Mouse (Mus musculus): ENCODE data around the gene Zfp583. TPM values are rescaled to one million over a fixed set of nuclear protein-coding genes. Genes with fewer than 3 reads are reported as not detected.
"Not testable (repeated sequence)": the region's sequence is repeated elsewhere in the genome, so short reads cannot be mapped to it uniquely, and the experiment has no call there.

The Zfp583 gene
- polyA plus RNA-seq (2015; fragmentation: Nextera tagmentation; extraction: Ambion mirVana): 7.8 and 9.2 TPM in 2 replicates

- Histone ChIP-seq H3K9ac (peak within 1 kb of the TSS; percentile 84), H3K27me3 (no peaks in the 10 kb centered on the region), H3K4me3 (peak within 1 kb of the TSS; percentile 59), H3K4me1 (peaks cover 10% of the 10 kb centered on the region), H3K27ac (peak within 1 kb of the TSS; percentile 82), H3K36me3 (peaks cover 18% of the 10 kb centered on the region), H3K4me2 (peak within 1 kb of the TSS; percentile 72), H3K9me3 (peaks cover 9% of the 10 kb centered on the region; the same call in 1 of the 2 replicates)
- 5% methylated on average over 31 of the region's 31 CpGs for WGBS
- peak; percentile 87 for ATAC-seq (ENCODE audit: insufficient number of reproducible peaks, insufficient read depth, low FRiP score, low TSS enrichment, low read depth)
Observed at GRCm38 (mm10) chr7:6331233-6331956, at the start of gene Zfp583. TSS of gene Zfp583 (minus strand) at chr7:6331285.

GRCm38 (mm10) chr7:6378441-6378840 lies 47.4 kb upstream of the Zfp583 start:
- no peak overlapping the region for H3K4me2 ChIP-seq
- no peaks in the 10 kb centered on the region for H3K27me3 ChIP-seq
- H3K9ac ChIP-seq: no peak overlapping the region
- peaks cover 10% of the 10 kb centered on the region; the same call in 1 of the 2 replicates for H3K36me3 ChIP-seq
- H3K9me3 ChIP-seq: no peaks in the 10 kb centered on the region
- H3K4me1 ChIP-seq: peaks cover 9% of the 10 kb centered on the region
- no peak overlapping the region for H3K27ac ChIP-seq
- no peak for ATAC-seq (ENCODE audit: insufficient number of reproducible peaks, insufficient read depth, low FRiP score, low TSS enrichment, low read depth)
- no peak overlapping the region for H3K4me3 ChIP-seq
- WGBS: 84% methylated on average over 8 of the region's 8 CpGs

GRCm38 (mm10) chr7:6372993-6373392 lies 41.9 kb upstream of the Zfp583 start:
- Histone ChIP-seq H3K4me1 (no peaks in the 10 kb centered on the region), H3K27ac (no peak overlapping the region), H3K4me3 (no peak overlapping the region), H3K4me2 (no peak overlapping the region), H3K9ac (no peak overlapping the region), H3K27me3 (no peaks in the 10 kb centered on the region), H3K9me3 (no peaks in the 10 kb centered on the region), H3K36me3 (peaks cover 11% of the 10 kb centered on the region)
- no peak for ATAC-seq (ENCODE audit: insufficient number of reproducible peaks, insufficient read depth, low FRiP score, low TSS enrichment, low read depth)
- WGBS: 88% methylated on average over 3 of the region's 3 CpGs

GRCm38 (mm10) chr7:6369460-6369859 lies 38.4 kb upstream of the Zfp583 start:
- no peak overlapping the region for H3K4me2 ChIP-seq
- H3K4me3 ChIP-seq: no peak overlapping the region
- 0 out of 2 replicates have a peak, but pooled peaks cover 2% of the 10 kb centered on the region for H3K4me1 ChIP-seq
- 81% methylated on average over 3 of the region's 3 CpGs for WGBS
- H3K27me3 ChIP-seq: no peaks in the 10 kb centered on the region
- H3K27ac ChIP-seq: no peak overlapping the region
- H3K9me3 ChIP-seq: no peaks in the 10 kb centered on the region
- ATAC-seq (ENCODE audit: insufficient number of reproducible peaks, insufficient read depth, low FRiP score, low TSS enrichment, low read depth): no peak
- H3K36me3 ChIP-seq: peaks cover 5% of the 10 kb centered on the region
- H3K9ac ChIP-seq: no peak overlapping the region

GRCm38 (mm10) chr7:6368146-6368545 lies 37.1 kb upstream of the Zfp583 start:
- H3K27me3 ChIP-seq; H3K9ac ChIP-seq; H3K4me3 ChIP-seq; H3K27ac ChIP-seq; H3K9me3 ChIP-seq; ATAC-seq (ENCODE audit: insufficient number of reproducible peaks, insufficient read depth, low FRiP score, low TSS enrichment, low read depth); H3K36me3 ChIP-seq; H3K4me2 ChIP-seq: not testable (repeated sequence)
- H3K4me1 ChIP-seq: peaks cover 10% of the 10 kb centered on the region
- 85% methylated on average over 5 of the region's 5 CpGs for WGBS

GRCm38 (mm10) chr7:6367185-6367584 lies 36.1 kb upstream of the Zfp583 start:
- Histone ChIP-seq H3K4me2 (no peak overlapping the region), H3K4me1 (peaks cover 10% of the 10 kb centered on the region), H3K9me3 (no peaks in the 10 kb centered on the region), H3K27ac (no peak overlapping the region), H3K36me3 (peaks cover 3% of the 10 kb centered on the region), H3K9ac (no peak overlapping the region), H3K4me3 (no peak overlapping the region), H3K27me3 (no peaks in the 10 kb centered on the region)
- 89% methylated on average over 5 of the region's 5 CpGs for WGBS
- no peak for ATAC-seq (ENCODE audit: insufficient number of reproducible peaks, insufficient read depth, low FRiP score, low TSS enrichment, low read depth)

- Histone ChIP-seq H3K9ac (no peak overlapping the region), H3K27ac (no peak overlapping the region), H3K9me3 (no peaks in the 10 kb centered on the region), H3K4me2 (no peak overlapping the region), H3K27me3 (no peaks in the 10 kb centered on the region), H3K4me1 (peaks cover 10% of the 10 kb centered on the region), H3K4me3 (no peak overlapping the region), H3K36me3 (no peaks in the 10 kb centered on the region)
- no peak for ATAC-seq (ENCODE audit: insufficient number of reproducible peaks, insufficient read depth, low FRiP score, low TSS enrichment, low read depth)
- WGBS: 63% methylated on average over 1 of the region's 1 CpGs
Observed at GRCm38 (mm10) chr7:6364761-6365160, 33.7 kb upstream of the Zfp583 start.

- H3K4me3 ChIP-seq: peak within 1 kb of the TSS; percentile 61
- peak within 1 kb of the TSS; percentile 78 for H3K9ac ChIP-seq
- WGBS: under 1% methylated on average over 23 of the region's 23 CpGs
- H3K27me3 ChIP-seq: no peaks in the 10 kb centered on the region
- H3K4me1 ChIP-seq: peaks cover 10% of the 10 kb centered on the region
- ATAC-seq (ENCODE audit: insufficient number of reproducible peaks, insufficient read depth, low FRiP score, low TSS enrichment, low read depth): peak; percentile 82
- peak within 1 kb of the TSS; percentile 70 for H3K4me2 ChIP-seq
- peak within 1 kb of the TSS; percentile 86 for H3K27ac ChIP-seq
- H3K9me3 ChIP-seq: no peaks in the 10 kb centered on the region
- H3K36me3 ChIP-seq: no peaks in the 10 kb centered on the region
Observed at GRCm38 (mm10) chr7:6363047-6363488, 32.0 kb upstream of the Zfp583 start, which contains the start of gene Zfp78. TSS of gene Zfp78 (plus strand) at chr7:6363280.

- ATAC-seq (ENCODE audit: insufficient number of reproducible peaks, insufficient read depth, low FRiP score, low TSS enrichment, low read depth): peak; percentile 96
- under 1% methylated on average over 38 of the region's 38 CpGs for WGBS
- Histone ChIP-seq H3K4me2 (peak overlapping the region; percentile 70), H3K36me3 (no peaks in the 10 kb centered on the region), H3K27ac (peak overlapping the region; percentile 86), H3K4me1 (peaks cover 10% of the 10 kb centered on the region), H3K9ac (peak overlapping the region; percentile 69), H3K27me3 (no peaks in the 10 kb centered on the region), H3K9me3 (no peaks in the 10 kb centered on the region), H3K4me3 (peak overlapping the region; percentile 61)
Observed at GRCm38 (mm10) chr7:6362268-6363046, 31.4 kb upstream of the Zfp583 start.

- H3K27ac ChIP-seq: peak overlapping the region; percentile 86
- H3K4me2 ChIP-seq: peak overlapping the region; percentile 70
- H3K9ac ChIP-seq: peak overlapping the region; percentile 69
- 27% methylated on average over 7 of the region's 7 CpGs for WGBS
- peaks cover 10% of the 10 kb centered on the region for H3K4me1 ChIP-seq
- H3K27me3 ChIP-seq: no peaks in the 10 kb centered on the region
- ATAC-seq (ENCODE audit: insufficient number of reproducible peaks, insufficient read depth, low FRiP score, low TSS enrichment, low read depth): no peak
- H3K4me3 ChIP-seq: peak overlapping the region; percentile 61
- H3K36me3 ChIP-seq: no peaks in the 10 kb centered on the region
- H3K9me3 ChIP-seq: no peaks in the 10 kb centered on the region
Observed at GRCm38 (mm10) chr7:6361756-6362155, 30.7 kb upstream of the Zfp583 start.

- Histone ChIP-seq H3K9me3 (no peaks in the 10 kb centered on the region), H3K27me3 (no peaks in the 10 kb centered on the region), H3K9ac (no peak overlapping the region), H3K4me3 (no peak overlapping the region), H3K4me2 (no peak overlapping the region), H3K4me1 (peaks cover 10% of the 10 kb centered on the region), H3K27ac (no peak overlapping the region), H3K36me3 (no peaks in the 10 kb centered on the region)
- ATAC-seq (ENCODE audit: insufficient number of reproducible peaks, insufficient read depth, low FRiP score, low TSS enrichment, low read depth): no peak
- WGBS: 12% methylated on average over 9 of the region's 9 CpGs
Observed at GRCm38 (mm10) chr7:6360477-6361060, 29.5 kb upstream of the Zfp583 start.

Measured in embryonic facial prominence, embryonic 13.5 days (tissue).